8 mouse cellular contexts compared by ENCODE assay signal in genomic region chr2:163101646-163102203, GRCm38 (mm10). TPM values are rescaled to one million over a fixed set of nuclear protein-coding genes. Genes with fewer than 3 reads are reported as not detected.
DNase-seq lines count a peak whose midpoint lies in the region; ATAC-seq lines count a peak whose summit lies in the region.

No protein-coding gene starts in this region.

- no peaks in the 10 kb centered on the region for H3K27me3 ChIP-seq in intestine, embryonic 14.5 days (replicated peaks; ENCODE audit: control insufficient read depth, insufficient read depth, low read length)
- H3K27me3 ChIP-seq in midbrain, embryonic 16.5 days (ENCODE audit: control insufficient read depth, insufficient read depth, low read depth, low read length): no peaks in the 10 kb centered on the region

- no peak overlapping the region for H3K27ac ChIP-seq in intestine, embryonic 14.5 days (ENCODE audit: low read depth)
- H3K27ac ChIP-seq in midbrain, embryonic 16.5 days (ENCODE audit: low read length): no peak overlapping the region

- no peaks in the 10 kb centered on the region for H3K36me3 ChIP-seq in intestine, embryonic 14.5 days (ENCODE audit: control insufficient read depth, insufficient read depth, low read length)
- H3K36me3 ChIP-seq in midbrain, embryonic 16.5 days (ENCODE audit: control insufficient read depth, insufficient read depth, low read length): no peaks in the 10 kb centered on the region

- no peak overlapping the region for H3K9ac ChIP-seq in intestine, embryonic 14.5 days (ENCODE audit: low read length)
- H3K9ac ChIP-seq in midbrain, embryonic 16.5 days (ENCODE audit: low read depth, low read length): no peak overlapping the region

- no peak for ATAC-seq in frontal cortex, adult (ENCODE audit: low TSS enrichment)
- peak; percentile 45; the same call in 1 of the 2 replicates for ATAC-seq in intestine, embryonic 14.5 days (replicated peaks; ENCODE audit: low FRiP score, low TSS enrichment, low read depth)
- 0 out of 2 replicates have a peak, but pooled peaks have one; percentile 19 for ATAC-seq in midbrain, embryonic 16.5 days

- WGBS in intestine, embryonic 14.5 days: 8% methylated on average over 10 of the region's 10 CpGs
- 3% methylated on average over 10 of the region's 10 CpGs for WGBS in midbrain, embryonic 16.5 days

- no peak overlapping the region for H3K4me3 ChIP-seq in intestine, embryonic 14.5 days (ENCODE audit: low read depth, low read length)
- no peak overlapping the region for H3K4me3 ChIP-seq in midbrain, embryonic 16.5 days (ENCODE audit: low read depth, low read length)

- peaks cover 2% of the 10 kb centered on the region; the same call in 1 of the 2 replicates for H3K4me1 ChIP-seq in intestine, embryonic 14.5 days (replicated peaks; ENCODE audit: control insufficient read depth, insufficient read depth, low read length)
- H3K4me1 ChIP-seq in midbrain, embryonic 16.5 days (ENCODE audit: control insufficient read depth, insufficient read depth, low read length): peaks cover 10% of the 10 kb centered on the region

- no peak overlapping the region for H3K4me2 ChIP-seq in intestine, embryonic 14.5 days (ENCODE audit: low read length)
- no peak overlapping the region for H3K4me2 ChIP-seq in midbrain, embryonic 16.5 days (ENCODE audit: low read length)

- intact Hi-C loops in left cerebral cortex, postnatal 36 days (cut with DNase I): loop anchor here (1.0 to 5.0 kb wide), 2 partner anchors 101 to 229 kb away; partner anchors contain the start of gene Tox2

- H3K9me3 ChIP-seq in intestine, embryonic 14.5 days (ENCODE audit: control insufficient read depth, low read length): no peaks in the 10 kb centered on the region
- no peaks in the 10 kb centered on the region for H3K9me3 ChIP-seq in midbrain, embryonic 16.5 days (replicated peaks; ENCODE audit: control insufficient read depth, low read length, poor library complexity, severe bottlenecking)

- peak; percentile 18 to 65 for DNase-seq in frontal cortex, postnatal 14 days (ENCODE audit: low spot score in 2 of 2)
- DNase-seq in cerebellum, adult 8-10 months: peak; percentile 16
- DNase-seq in forelimb bud, embryonic 11.5 days (ENCODE audit: low read depth, low spot score): peak; percentile 69
- DNase-seq in intestine, embryonic 14.5 days (ENCODE audit: low spot score): peak; percentile 94
- peak; percentile 40 to 54 for DNase-seq in left cerebral cortex, postnatal 36 days (ENCODE audit: low spot score in 2 of 2)
- DNase-seq in testis, postnatal 10 days (ENCODE audit: low spot score): peak; percentile 88

RNA-seq across cellular contexts. Expression of gene Gtsf1l, which starts 14.1 kb away (rescaled TPM):
- not detected in 2 replicates for polyA plus RNA-seq in intestine, embryonic 14.5 days (2014; fragmentation: Nextera tagmentation; extraction: Ambion mirVana)
- not detected for total RNA-seq in left cerebral cortex, postnatal 36 days (2021)
- polyA plus RNA-seq in midbrain, embryonic 16.5 days (2015; fragmentation: Nextera tagmentation; extraction: Ambion mirVana): not detected in 2 replicates

RNA-seq across cellular contexts. Expression of gene Mybl2, which starts 47.2 kb away (rescaled TPM):
- 26.4 and 27.7 TPM in 2 replicates for polyA plus RNA-seq in intestine, embryonic 14.5 days (2014; fragmentation: Nextera tagmentation; extraction: Ambion mirVana)
- total RNA-seq in left cerebral cortex, postnatal 36 days (2021): 1 to 10 TPM; 1.2 to 4.5 TPM
- 1.9 and 3.9 TPM in 2 replicates for polyA plus RNA-seq in midbrain, embryonic 16.5 days (2015; fragmentation: Nextera tagmentation; extraction: Ambion mirVana)

Comparison
In these comparisons a context has a peak if more than half of its experiments do, and no peak if none do; other contexts are left out.
1. DNase-seq: peak in every context shown above with its lines; median percentile 94 in intestine, embryonic 14.5 days; 88 in testis, postnatal 10 days; 69 in forelimb bud, embryonic 11.5 days; 47 in left cerebral cortex, postnatal 36 days; 42 in frontal cortex, postnatal 14 days; 16 in cerebellum, adult 8-10 months.